In the genomic region with DNA sequence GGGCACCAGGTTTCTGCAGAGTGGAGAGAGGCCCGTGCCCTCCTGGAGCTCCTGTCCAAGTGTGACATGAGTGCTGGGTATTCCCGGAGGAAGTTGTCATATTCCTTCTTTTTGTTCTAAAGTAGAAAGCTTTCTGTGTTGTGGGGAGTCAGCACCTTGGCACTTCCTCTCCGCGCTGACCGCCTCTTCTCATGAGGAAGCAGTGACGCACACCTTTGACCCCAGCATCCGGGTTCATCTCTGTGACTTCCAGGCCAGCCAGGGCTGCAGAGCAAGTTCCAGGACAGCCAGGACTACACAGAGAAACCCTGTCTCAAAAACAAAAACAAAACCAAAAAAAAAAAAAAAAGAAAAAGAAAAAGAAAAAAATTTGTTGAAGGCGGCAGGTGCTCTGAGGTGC, we compare ENCODE assay signal across 11 mouse cellular contexts. TPM values are rescaled to one million over a fixed set of nuclear protein-coding genes. Genes with fewer than 3 reads are reported as not detected.
DNase-seq lines count a peak whose midpoint lies in the region; ATAC-seq lines count a peak whose summit lies in the region.
"Had no signal": no experiment of that assay in that cellular context is flagged by ENCODE, and none has a peak within 500 bp of the region (broad histone marks: within the 10 kb centered on the region; RNA-seq: fewer than 3 reads in every experiment).

No protein-coding gene starts in this region.

- DNase-seq in liver = peak; percentile 15
- DNase-seq in liver, embryonic 11.5 days (ENCODE audit: low spot score) = no peak
- DNase-seq in heart, postnatal 10 days = peak; percentile 31 to 48
- peak; percentile 80 for DNase-seq in kidney, postnatal 14 days
- peak; percentile 28 for DNase-seq in yolk sac, embryonic 10.5 days (ENCODE audit: low spot score)
- DNase-seq in urinary bladder, postnatal 4 days (ENCODE audit: low spot score in 2 of 2) = no peak
- no peak for DNase-seq in hindbrain, embryonic 10.5 days (ENCODE audit: low spot score)
- DNase-seq: forebrain, postnatal 0 days; left cerebral cortex, postnatal 4 days had no signal

- ATAC-seq in liver, embryonic 11.5 days (replicated peaks; ENCODE audit: low FRiP score) = no peak
- ATAC-seq: forebrain, postnatal 0 days had no signal

- H3K36me3 ChIP-seq in liver, embryonic 11.5 days (ENCODE audit: control insufficient read depth, insufficient read depth, low read length) = peaks cover 41% of the 10 kb centered on the region
- H3K36me3 ChIP-seq in hindbrain, embryonic 10.5 days = peaks cover 99% of the 10 kb centered on the region

- no peaks in the 10 kb centered on the region for H3K27me3 ChIP-seq in liver, embryonic 11.5 days (replicated peaks; ENCODE audit: control insufficient read depth, insufficient read depth, low read length)
- H3K27me3 ChIP-seq in hindbrain, embryonic 10.5 days (ENCODE audit: insufficient read depth, poor library complexity, severe bottlenecking) = no peaks in the 10 kb centered on the region
- H3K27me3 ChIP-seq: CH12.LX; megakaryocyte, embryonic 14.5 days had no signal

- H3K9ac ChIP-seq in liver, embryonic 11.5 days (ENCODE audit: low read depth, low read length) = no peak overlapping the region
- H3K9ac ChIP-seq: forebrain, postnatal 0 days had no signal

- H3K4me3 ChIP-seq in liver, embryonic 11.5 days (ENCODE audit: low read depth, low read length) = no peak overlapping the region
- H3K4me3 ChIP-seq in hindbrain, embryonic 10.5 days = no peak overlapping the region
- H3K4me3 ChIP-seq: megakaryocyte, embryonic 14.5 days had no signal

- WGBS in liver, embryonic 11.5 days = 87% methylated on average over 8 of the region's 8 CpGs
- 94% methylated on average over 8 of the region's 8 CpGs for WGBS in hindbrain, embryonic 10.5 days

- H3K4me2 ChIP-seq in liver, embryonic 11.5 days = no peak overlapping the region

- intact Hi-C loops in heart, postnatal 10 days (cut with DNase I) = no loop called here

- H3K4me1 ChIP-seq in liver, embryonic 11.5 days (replicated peaks; ENCODE audit: control insufficient read depth, insufficient read depth, low read length) = no peaks in the 10 kb centered on the region
- no peaks in the 10 kb centered on the region for H3K4me1 ChIP-seq in hindbrain, embryonic 10.5 days (replicated peaks)
- H3K4me1 ChIP-seq: megakaryocyte, embryonic 14.5 days had no signal

- H3K27ac ChIP-seq in liver, embryonic 11.5 days (ENCODE audit: low read depth, low read length) = no peak overlapping the region
- no peak overlapping the region for H3K27ac ChIP-seq in hindbrain, embryonic 10.5 days

- H3K9me3 ChIP-seq in liver, embryonic 11.5 days (ENCODE audit: control insufficient read depth, low read length) = no peaks in the 10 kb centered on the region
- H3K9me3 ChIP-seq in hindbrain, embryonic 10.5 days = 0 out of 2 replicates have a peak, but pooled peaks cover 2% of the 10 kb centered on the region
- H3K9me3 ChIP-seq: megakaryocyte, embryonic 14.5 days had no signal

RNA-seq across cellular contexts. Expression of a gene that starts 9.8 kb away (rescaled TPM):
- polyA plus RNA-seq in liver, embryonic 11.5 days (2014; fragmentation: Nextera tagmentation; extraction: Ambion mirVana) = 0.05 and 0.10 TPM in 2 replicates
- total RNA-seq in heart, postnatal 10 days (2021) = under 1 TPM in 1 of 2 experiments, not detected in 1; 0.02 TPM
- 0.24 and 0.31 TPM in 2 replicates for polyA plus RNA-seq in hindbrain, embryonic 10.5 days (2016; fragmentation: Nextera tagmentation; extraction: Ambion mirVana)

Comparison
In these comparisons a context has a peak if more than half of its experiments do, and no peak if none do; other contexts are left out.
1. DNase-seq: peak in liver (single experiment), heart, postnatal 10 days (2 of 2), kidney, postnatal 14 days (single experiment) and yolk sac, embryonic 10.5 days (single experiment); none in liver, embryonic 11.5 days (single experiment), urinary bladder, postnatal 4 days (0 of 2) and hindbrain, embryonic 10.5 days (single experiment).